Mouse (Mus musculus) T-helper 1 cell (primary cell): ENCODE measurements around the gene Tff2.

Experiments used
- in situ Hi-C: fragments of 300-600 bp; cut with MboI, MseI; formaldehyde crosslinking; loops from one replicate; pipeline ENCODE4 v1.15.1; 2025; ENCODE audit warnings: high pct_unique_total_duplicates

The Tff2 gene

DNA sequence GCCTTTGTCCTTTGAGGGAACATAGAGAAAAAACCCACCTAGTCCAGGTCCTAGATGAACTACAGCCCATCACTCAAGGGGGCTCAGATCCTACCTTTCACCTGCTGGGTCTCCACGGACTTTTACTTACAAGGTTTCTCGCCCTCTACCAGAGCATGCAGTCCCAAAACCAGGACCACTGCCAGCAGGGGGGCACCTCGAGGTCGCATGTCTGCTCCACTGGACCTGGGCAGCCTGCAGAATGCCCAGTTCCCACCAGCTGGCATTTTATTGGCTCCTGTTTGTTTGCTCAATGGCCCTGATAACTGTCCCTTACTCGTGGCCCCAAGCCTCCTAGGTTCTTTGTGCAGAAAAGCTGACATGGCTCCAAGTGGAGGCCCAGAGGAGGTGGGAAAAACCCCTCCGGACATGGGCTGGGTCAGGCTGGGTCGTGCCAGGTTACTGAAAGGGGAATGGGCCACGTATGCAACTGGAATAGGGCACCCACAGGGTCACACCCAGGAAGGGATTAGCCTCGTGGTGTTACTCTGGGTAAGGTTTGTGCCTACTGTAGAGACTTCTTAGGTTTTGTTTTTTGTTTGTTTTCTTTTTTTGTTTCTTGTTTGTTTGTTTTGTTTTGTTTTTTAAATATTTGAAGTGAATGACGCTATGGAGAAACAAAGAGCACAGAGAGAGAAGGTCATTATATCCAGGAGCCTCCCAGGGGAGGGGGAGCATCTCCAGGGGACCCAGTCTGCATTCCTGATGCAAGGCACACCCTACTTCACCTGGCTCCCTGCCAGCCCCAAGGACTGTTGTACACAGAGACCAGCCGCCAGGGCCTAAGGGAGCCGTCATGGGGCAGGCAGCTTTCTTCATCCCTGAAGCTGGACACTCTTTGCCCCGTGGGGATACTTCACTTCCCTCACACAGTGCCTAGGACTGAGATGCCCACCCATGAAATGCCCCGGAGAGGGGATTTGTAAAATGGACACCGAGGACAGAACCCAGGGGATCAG lies at the start of gene Tff2:
Gene Tff2 (minus strand): TSS at position 243 of the 998 bp plus-strand sequence.
- in situ Hi-C loops: loop anchor here (5.0 kb wide), 1 partner anchor 43 kb away; no protein-coding TSS in a partner anchor

DNA sequence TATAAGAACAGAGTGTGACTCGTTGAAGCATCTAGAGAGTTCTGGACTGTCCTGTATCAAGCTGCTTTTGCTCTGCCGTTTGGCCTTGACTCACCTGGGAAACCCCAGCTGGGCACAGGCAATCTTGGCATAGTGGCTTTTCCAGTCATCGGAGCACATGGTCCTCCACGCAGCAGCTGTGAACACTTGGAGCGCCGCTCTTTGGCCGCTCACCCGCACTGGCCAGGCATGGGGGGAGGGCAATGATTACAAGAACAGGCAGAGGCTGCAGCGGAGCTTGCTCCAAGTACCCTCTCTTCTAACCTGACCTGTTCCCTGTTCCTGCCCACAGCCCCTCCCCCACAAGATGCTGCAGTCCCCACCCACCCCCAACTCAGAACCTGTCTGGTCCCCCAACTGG lies 49.3 kb upstream of the Tff2 start:
- in situ Hi-C loops: no loop called here

DNA sequence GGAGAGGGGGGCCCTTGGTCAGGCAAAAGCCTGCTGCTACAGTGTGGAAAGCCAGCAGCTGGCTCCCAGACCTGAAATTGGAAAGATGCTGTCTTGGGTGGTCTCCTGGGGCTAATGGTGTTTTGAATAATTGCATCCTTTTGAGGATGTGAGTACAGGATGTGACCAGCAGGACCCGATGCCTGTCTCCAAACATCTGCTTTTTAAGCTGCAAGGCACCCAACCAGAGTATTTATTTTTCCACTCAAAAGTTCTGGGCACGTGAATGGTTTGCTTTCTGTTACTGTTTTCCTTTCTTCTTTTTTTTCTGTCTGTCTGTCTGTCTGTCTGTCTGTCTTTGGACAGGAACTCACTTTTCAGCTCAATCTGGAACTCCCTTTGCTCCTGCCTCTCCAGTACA lies 48.6 kb upstream of the Tff2 start:
- in situ Hi-C loops: no loop called here

DNA sequence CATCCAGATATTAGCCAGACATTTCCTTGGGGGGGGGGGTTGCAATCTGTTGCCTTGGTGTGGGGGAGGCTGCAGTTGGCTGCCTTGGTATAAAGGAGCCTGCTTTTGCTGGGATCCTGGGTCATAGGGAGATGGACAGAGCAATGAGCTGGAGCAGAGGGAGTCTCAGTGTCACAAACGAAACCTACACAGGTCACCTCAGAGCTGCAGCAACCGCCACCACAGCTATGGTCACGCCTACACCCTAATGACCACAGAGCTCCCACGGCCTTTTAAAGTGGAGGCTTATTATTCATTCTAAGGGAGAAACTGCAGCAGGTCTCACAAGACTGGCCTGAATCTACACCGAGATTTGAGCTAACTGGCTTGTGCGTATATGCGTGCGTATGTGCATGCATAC lies 47.7 kb upstream of the Tff2 start:
- in situ Hi-C loops: no loop called here

DNA sequence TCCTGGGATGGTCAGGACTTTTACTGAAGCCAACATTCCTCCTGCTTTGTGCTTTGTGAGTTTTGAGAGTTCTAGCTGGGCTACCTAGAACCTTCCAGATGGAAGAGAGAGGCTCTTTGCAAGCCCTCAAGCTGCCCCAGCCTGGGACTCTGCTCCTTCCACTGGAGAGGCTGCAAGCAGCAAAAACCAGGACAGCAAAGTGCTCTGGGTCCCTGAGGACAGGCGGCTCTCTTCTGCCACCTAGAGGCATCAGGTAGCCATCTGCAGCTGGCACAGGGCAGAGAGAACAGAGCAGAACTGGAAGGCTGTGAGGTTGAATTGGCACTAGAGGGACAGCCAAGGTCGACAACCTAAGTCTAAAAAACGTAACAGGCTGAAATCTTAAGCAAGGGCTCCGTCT lies 43.3 kb upstream of the Tff2 start:
- in situ Hi-C loops: loop anchor here (5.0 kb wide), 1 partner anchor 45 kb away; the partner anchor contains the start of gene Tff2

DNA sequence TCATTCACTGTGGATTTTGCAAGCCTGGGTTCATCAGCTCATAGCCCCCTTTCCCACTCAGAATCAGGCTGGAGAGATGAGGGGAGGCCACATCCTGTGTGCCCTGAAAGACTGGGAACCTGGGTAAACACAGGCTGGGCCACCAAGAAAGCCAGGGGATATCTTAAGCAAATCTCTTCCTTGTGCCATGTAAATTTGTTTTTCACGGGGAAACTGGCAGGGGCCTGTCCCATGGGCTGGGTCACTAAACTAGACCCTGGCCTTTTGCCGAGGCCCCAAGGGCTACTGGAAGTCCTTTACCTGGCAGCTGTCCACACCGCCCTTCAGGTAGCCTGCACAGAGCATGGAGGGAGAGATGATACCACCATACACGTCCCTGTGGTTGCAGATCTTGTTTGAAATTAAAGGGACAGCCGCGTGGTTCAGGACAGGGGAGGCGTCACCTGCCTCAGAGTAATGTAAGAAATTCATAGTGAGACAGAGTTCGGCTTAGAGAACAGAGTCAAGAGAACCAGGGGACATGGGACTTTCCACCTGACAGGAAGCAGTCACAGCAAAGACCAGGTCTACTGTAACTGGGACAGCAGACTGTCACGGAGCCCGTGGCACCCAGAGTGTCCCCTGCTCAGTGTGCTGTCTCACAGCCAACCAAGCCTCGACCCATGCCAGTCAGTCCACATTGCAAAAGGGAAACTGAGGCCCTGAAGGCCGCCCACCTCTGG lies 40.3 kb upstream of the Tff2 start:
- in situ Hi-C loops: no loop called here

DNA sequence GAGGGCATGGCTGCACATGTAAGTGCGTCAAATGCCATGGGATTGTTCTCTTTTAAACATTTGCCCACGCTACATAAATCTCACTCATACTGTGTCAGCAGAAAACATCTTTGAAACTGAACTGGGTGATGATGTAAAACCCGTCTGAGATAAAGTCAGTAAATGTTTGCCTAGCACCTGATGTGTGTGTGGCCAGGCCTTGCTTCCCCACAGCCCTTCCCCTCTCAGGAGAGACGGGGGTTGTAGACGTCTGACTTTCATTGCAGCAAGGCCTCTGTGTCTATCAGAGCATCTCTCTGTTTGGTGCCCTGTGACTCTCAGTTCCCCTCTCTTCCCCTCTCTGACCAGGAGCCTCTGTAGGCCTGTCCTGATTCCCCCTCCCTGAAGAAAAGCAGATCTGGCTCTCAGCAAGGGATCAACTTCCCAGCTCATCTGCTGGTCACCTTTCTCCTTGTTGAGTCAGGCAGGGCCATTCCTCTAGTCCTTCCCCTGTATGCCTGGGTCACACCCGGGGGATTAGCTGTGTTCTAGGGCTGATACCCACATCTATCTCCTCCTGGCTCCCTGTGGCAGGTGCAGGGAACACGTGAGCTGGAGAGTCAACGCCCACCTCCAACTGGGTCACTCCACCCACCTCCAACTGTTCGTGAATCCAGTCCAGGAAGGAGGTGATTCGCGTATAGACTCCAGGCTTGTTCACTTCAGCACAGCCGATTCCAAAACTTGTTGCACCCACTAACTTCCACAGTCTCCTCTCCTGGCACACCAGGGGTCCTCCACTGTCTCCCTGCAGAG lies 39.3 kb upstream of the Tff2 start:
- in situ Hi-C loops: no loop called here

DNA sequence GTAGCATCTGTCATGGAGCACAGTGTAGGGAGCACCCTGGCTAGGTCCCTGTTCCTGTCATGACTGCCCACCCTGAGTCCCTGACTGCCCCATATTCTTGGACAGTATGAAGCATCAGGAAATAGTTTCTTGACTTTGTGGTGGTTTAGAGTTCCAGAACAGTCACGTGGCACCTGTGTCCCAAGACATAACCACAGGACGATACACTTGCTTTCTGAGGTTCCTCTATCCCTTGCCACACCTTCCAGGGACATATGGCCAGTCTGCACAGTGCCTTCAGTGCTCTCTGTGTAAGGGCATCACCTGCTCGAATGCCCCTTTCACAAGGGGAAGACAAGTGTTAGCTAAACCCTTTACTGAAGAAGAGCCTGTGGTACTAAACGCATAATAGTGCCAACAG lies 37.4 kb upstream of the Tff2 start:
- in situ Hi-C loops: no loop called here

DNA sequence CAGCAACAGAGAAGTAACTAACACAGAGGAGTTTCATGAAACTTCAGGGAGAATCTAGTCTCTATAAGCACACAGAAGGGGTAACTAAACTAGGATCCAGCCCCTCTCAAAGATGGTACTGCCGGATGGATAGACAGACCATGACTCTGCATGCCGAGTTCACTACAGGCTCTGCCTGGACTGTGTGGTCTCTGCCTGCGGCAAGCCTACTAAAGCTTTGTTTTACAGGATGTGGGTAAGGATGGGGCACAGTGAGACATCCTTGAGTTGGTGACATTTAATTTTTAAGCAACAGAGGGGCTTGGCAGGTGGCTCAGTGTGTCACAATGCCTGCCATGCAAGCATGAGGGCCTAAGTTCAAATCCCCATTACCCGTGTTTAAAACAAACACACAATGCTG lies 32.2 kb upstream of the Tff2 start:
- in situ Hi-C loops: no loop called here

DNA sequence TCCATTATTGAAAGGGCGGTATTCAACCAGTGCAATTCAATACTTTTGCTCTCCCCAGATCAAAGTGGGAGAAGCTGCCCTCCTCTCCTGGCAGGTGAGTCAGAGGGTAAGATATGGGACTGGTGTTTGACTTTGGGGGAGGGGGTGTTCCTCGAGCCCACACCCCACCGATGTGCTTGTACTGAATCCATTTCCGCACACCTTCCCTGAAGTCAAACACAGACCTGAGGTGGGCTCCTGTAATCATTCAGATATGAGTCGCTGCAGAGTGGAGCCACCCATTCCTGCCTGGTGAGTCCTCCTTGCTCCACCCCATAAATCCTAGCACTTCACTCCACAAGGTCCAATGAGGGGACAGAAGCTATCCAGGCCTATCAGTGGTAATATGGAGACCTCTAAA lies 25.7 kb upstream of the Tff2 start:
- in situ Hi-C loops: loop anchor here (10.0 kb wide), 1 partner anchor 645 kb away; no protein-coding TSS in a partner anchor

DNA sequence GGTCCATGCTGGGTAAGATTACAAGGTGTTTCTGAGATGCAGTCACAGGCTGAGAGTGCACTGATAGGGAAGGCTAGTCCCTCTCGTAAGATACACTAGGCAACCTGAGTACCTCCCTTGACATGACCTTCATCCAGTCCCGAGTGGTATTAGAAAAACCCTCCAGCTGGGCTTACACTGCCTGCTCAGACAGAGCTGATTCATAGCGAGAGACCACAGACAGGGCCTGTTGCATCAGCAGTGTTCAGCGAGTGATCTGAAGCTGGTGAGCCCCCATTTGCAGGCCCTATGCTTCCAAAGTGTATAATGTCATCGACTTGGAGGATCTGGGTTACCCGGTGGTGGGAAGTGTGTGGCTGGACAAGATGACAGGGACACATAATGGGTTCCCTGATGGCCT lies 21.0 kb upstream of the Tff2 start, which contains the start of gene Tff1:
Gene Tff1 (minus strand): TSS at position 151 of the 400 bp plus-strand sequence.
- in situ Hi-C loops: loop anchor here (10.0 kb wide), 1 partner anchor 650 kb away; no protein-coding TSS in a partner anchor

DNA sequence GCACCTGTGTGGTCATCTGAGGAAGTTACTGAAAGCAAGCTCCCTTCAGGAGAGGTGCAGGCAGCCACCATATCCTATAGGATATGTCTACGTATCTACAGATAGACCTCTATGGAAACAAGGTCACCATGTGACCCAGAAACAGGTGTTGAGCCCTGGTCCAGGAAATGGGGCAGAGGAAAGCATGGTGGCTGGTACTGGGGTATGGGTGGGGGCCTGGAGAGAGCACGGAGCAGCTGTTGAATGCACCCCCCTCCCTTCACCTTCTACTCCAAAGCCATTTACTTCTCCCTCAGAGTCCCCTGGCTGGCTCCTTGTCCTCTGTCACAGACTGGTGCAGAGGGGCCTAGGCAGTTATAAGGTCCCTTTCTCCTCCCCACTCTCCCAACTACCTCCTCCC lies 19.7 kb upstream of the Tff2 start:
- in situ Hi-C loops: loop anchor here (10.0 kb wide), 1 partner anchor 651 kb away; no protein-coding TSS in a partner anchor

DNA sequence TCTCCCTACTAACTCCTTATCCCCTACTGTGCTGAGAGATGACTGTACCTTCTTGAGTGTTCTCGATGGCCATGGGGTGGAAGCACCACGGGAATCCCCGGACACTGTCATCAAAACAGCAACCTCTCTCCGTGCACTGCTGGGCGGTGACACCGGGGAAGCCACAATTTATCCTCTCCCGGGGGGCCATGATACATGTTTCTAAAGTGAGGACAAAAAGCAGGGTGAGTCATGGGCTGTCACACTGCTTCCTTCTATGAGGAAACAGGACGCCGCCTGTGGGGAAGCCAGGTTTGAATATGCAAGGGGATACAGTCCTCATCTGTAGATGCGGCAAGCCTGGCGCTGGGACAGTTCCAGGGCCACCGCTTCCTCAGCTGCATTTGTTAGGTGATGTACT lies 18.5 kb upstream of the Tff2 start:
- in situ Hi-C loops: loop anchor here (10.0 kb wide), 1 partner anchor 652 kb away; no protein-coding TSS in a partner anchor

DNA sequence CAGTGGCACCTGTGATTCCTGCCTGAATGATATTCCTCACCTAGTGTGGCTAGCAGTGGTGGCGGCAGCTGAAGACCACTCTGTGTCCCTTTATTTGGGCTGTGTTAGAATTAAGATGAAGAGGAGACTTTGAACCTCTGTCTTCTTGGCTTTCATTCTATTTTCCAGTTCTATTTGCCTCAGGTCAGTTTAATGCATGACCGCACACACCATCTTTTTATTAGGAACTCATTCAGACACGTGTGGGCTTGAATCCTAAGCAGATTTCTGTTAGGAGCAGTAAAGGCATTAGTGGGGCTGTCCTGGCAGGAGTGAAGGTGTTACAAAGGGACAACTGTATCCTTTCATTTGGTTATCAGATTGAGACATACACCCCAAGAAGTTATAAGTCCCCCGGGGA lies 16.2 kb upstream of the Tff2 start:
- in situ Hi-C loops: loop anchor here (10.0 kb wide), 1 partner anchor 655 kb away; no protein-coding TSS in a partner anchor

DNA sequence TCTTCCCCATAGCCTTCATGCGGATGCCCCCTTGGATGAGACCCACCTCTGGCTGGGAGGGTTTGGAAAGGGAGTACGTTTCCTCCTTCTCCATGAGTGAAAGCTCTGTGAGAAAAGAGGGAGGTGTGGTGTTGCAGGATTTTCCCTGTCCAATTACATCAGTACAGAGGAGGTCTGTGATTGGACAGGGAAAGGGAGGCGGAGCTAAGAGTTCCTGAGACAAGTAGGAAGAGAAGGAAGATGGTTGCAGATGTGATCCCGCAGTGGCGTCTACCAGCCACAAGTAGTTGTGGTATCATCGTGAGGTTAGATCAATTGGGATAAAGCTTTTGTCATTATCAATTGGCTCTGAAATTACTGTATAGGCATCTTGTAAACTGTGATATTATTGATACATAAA lies 13.8 kb upstream of the Tff2 start:
- in situ Hi-C loops: no loop called here

DNA sequence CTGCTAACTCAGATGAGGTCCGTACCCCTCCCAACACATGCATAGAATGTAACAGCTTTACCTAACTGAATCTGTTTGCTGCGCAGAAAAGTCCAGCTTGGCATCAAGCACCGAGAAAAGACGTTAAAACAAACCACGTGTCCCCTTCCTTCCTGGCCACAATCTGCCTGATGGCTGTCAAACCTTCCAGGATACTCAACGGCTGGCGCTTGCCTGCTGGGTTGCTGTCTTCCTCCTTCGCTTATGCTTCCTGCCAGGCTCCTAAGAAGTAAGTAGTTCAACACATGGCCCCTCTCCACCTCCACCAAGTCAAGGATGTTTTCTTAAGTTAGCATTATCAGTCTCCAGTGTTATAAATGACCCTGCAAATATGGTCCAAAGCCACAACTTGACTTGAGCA lies 9.7 kb upstream of the Tff2 start:
- in situ Hi-C loops: no loop called here

DNA sequence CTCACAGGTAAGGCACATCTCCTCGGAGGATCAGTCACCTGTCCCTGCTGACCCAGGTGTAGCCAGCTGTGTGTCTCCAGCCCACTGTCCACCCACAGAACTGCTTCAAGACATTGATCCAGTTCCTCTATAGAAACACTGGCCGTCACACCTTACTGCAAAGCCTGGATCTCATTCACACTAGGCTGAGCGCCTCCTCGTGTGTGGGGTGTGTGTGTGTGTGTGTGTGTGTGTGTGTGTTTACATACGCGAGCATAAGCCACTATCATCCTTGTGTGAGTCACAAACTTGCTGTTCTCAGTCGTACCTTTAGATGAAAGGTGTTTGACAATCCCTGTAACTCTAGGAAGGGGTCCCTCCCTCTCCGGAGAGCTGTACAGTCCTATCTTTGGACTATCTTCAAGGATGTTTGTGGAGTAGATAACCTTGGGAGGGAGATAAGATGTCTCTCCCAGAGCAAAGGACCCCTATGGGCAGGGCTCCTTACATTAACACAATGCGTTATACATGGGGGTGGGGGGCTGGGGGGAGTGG lies 9.0 kb upstream of the Tff2 start:
- in situ Hi-C loops: no loop called here

DNA sequence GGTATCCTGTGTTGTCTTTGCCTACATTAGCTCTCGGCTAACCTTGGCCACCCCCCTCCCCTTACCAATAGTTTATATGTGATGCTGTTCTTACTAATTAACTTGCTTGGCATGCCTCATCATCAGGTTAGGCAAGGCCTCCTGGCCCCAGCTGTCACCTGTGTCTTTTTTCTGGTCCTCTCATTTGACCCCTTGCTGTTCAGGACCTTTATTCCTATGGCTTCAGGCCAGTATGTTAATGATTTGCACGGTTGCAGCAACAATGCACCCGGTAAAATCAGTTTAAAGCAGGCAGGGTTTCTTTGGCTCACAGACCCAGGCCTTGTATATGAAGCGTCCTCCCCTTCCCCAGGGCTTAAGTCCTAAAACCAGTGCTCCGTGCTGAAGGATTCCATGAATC lies 8.4 kb upstream of the Tff2 start:
- in situ Hi-C loops: no loop called here

DNA sequence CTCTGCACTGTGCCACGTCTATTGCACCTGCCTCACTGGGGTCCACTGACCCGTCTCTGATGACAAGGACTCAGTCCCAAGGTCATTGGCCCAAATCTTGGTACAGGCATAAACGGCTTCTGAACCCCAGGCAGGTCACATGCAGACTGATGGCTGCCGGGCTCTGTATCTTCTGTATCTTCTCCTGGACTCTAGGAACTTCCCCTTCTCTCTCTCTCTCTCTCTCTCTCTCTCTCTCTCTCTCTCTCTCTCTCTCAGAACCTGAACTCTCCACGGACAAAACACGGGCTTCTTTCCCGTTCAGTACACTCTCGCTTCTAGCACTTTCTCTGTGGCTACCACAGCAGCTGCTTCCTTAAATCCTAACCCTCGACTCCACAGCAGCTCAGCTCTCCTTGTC lies 1.9 kb upstream of the Tff2 start:
- in situ Hi-C loops: no loop called here

DNA sequence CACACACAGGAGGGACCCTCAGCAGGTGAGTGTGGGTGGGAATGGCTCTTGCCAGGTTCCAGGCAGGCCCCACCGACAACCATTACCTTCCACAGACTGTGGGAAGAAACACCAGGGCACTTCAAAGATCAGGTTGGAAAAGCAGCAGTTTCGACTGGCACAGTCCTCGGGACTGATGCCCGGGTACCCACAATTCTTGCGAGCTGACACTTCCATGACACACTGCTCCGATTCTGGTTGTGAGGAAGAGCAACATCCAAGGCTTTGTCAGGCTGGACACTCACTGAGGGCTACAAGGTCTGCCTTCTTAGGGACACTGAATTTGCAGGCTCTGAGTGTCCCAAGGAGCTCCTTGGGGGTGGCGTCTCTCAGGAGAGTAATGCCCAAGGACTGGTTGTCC lies 2.0 kb downstream of the Tff2 start:
- in situ Hi-C loops: loop anchor here (5.0 kb wide), 1 partner anchor 45 kb away; no protein-coding TSS in a partner anchor

DNA sequence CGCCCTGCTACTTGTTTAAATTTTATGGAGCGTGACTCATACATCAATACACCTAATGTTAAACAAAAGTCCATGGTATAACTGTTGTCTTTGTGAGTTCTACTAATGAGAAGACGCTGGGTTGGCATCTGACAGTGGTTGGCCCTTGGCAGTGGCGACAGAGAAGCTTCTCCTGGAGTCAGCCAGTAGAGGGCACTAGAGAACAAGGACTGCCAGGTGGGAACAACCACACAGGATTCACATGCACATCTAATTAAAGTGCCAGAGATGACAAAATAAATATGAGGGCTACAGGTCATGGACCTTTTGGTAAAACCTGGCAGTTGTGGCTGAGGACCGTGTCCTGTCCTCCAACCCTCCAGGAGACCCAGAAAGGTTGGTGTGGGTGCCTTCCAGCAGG lies 5.7 kb downstream of the Tff2 start:
- in situ Hi-C loops: loop anchor here (10.0 kb wide), 1 partner anchor 116 kb away; no protein-coding TSS in a partner anchor
